Mouse (Mus musculus): ENCODE measurements around the gene Il31. TPM values are rescaled to one million over a fixed set of nuclear protein-coding genes. Genes with fewer than 3 reads are reported as not detected.
A peak's percentile ranks its signal among the peaks of the same experiment; 100 is the strongest.

The Il31 gene
- not detected in 2 replicates for polyA plus RNA-seq (2015; fragmentation: Nextera tagmentation; extraction: Ambion mirVana)

- H3K36me3 ChIP-seq (ENCODE audit: control insufficient read depth, insufficient read depth, low read length): no peaks in the 10 kb centered on the region; the same call in 1 of the 2 replicates
- no peak within 1 kb of the TSS for H3K27ac ChIP-seq (replicated peaks)
- 8% methylated on average over 25 of the region's 25 CpGs for WGBS
- H3K4me2 ChIP-seq (replicated peaks; ENCODE audit: low read depth): no peak within 1 kb of the TSS; the same call in 1 of the 2 replicates
- no peaks in the 10 kb centered on the region for H3K9me3 ChIP-seq (ENCODE audit: control insufficient read depth, low read length)
- ATAC-seq (ENCODE audit: low FRiP score, low TSS enrichment) (peak; percentile 38; the same call in 1 of the 2 replicates), DNase-seq (ENCODE audit: low spot score) (no peak)
- TF ChIP-seq CTCF (IDR thresholded peaks at IDR 0.05; ENCODE audit: low read depth): no peak
- TF ChIP-seq EP300 (optimal IDR thresholded peaks at IDR 0.05): no peak
- no peaks in the 10 kb centered on the region for H3K27me3 ChIP-seq (ENCODE audit: control insufficient read depth, insufficient read depth, low read length)
- no peak within 1 kb of the TSS for H3K4me3 ChIP-seq (ENCODE audit: low read depth, low read length)
- H3K9ac ChIP-seq (ENCODE audit: low read length): no peak within 1 kb of the TSS
- no peaks in the 10 kb centered on the region for H3K4me1 ChIP-seq (replicated peaks; ENCODE audit: control insufficient read depth, insufficient read depth)
Observed at GRCm38 (mm10) chr5:123489112-123489785, at the start of gene Il31, which contains the start of gene Lrrc43. Il31 (minus strand) TSS chr5:123489489. Lrrc43 (plus strand) TSS chr5:123489305.

- Histone ChIP-seq H3K4me1 (replicated peaks; ENCODE audit: control insufficient read depth, insufficient read depth) (no peaks in the 10 kb centered on the region), H3K9me3 (ENCODE audit: control insufficient read depth, low read length) (no peaks in the 10 kb centered on the region), H3K36me3 (ENCODE audit: control insufficient read depth, insufficient read depth, low read length) (peaks cover 27% of the 10 kb centered on the region), H3K9ac (ENCODE audit: low read length) (no peak overlapping the region), H3K27me3 (ENCODE audit: control insufficient read depth, insufficient read depth, low read length) (no peaks in the 10 kb centered on the region), H3K27ac (replicated peaks) (no peak overlapping the region), H3K4me3 (ENCODE audit: low read depth, low read length) (no peak overlapping the region), H3K4me2 (replicated peaks; ENCODE audit: low read depth) (no peak overlapping the region)
- WGBS: 96% methylated on average over 10 of the region's 10 CpGs
- TF ChIP-seq EP300 (optimal IDR thresholded peaks at IDR 0.05): no peak
- TF ChIP-seq CTCF (IDR thresholded peaks at IDR 0.05; ENCODE audit: low read depth): no peak
- DNase-seq (ENCODE audit: low spot score) (no peak), ATAC-seq (ENCODE audit: low FRiP score, low TSS enrichment) (no peak)
Observed at GRCm38 (mm10) chr5:123533801-123534200, 44.5 kb upstream of the Il31 start.

GRCm38 (mm10) chr5:123530056-123530455, 40.8 kb upstream of the Il31 start:
- ATAC-seq (ENCODE audit: low FRiP score, low TSS enrichment) (no peak), DNase-seq (ENCODE audit: low spot score) (no peak)
- H3K36me3 ChIP-seq (ENCODE audit: control insufficient read depth, insufficient read depth, low read length): peaks cover 25% of the 10 kb centered on the region
- H3K9me3 ChIP-seq (ENCODE audit: control insufficient read depth, low read length): no peaks in the 10 kb centered on the region
- H3K27me3 ChIP-seq (ENCODE audit: control insufficient read depth, insufficient read depth, low read length): no peaks in the 10 kb centered on the region
- no peak overlapping the region for H3K27ac ChIP-seq (replicated peaks)
- H3K4me2 ChIP-seq (replicated peaks; ENCODE audit: low read depth): no peak overlapping the region
- H3K4me1 ChIP-seq (replicated peaks; ENCODE audit: control insufficient read depth, insufficient read depth): no peaks in the 10 kb centered on the region
- TF ChIP-seq CTCF (IDR thresholded peaks at IDR 0.05; ENCODE audit: low read depth): no peak
- no peak for TF ChIP-seq EP300 (optimal IDR thresholded peaks at IDR 0.05)
- 86% methylated on average over 8 of the region's 8 CpGs for WGBS
- no peak overlapping the region for H3K9ac ChIP-seq (ENCODE audit: low read length)
- H3K4me3 ChIP-seq (ENCODE audit: low read depth, low read length): no peak overlapping the region

- H3K36me3 ChIP-seq (ENCODE audit: control insufficient read depth, insufficient read depth, low read length): peaks cover 22% of the 10 kb centered on the region
- no peaks in the 10 kb centered on the region for H3K27me3 ChIP-seq (ENCODE audit: control insufficient read depth, insufficient read depth, low read length)
- TF ChIP-seq CTCF (IDR thresholded peaks at IDR 0.05; ENCODE audit: low read depth) (no peak), EP300 (optimal IDR thresholded peaks at IDR 0.05) (no peak)
- no peak overlapping the region for H3K27ac ChIP-seq (replicated peaks)
- no peak overlapping the region for H3K4me3 ChIP-seq (ENCODE audit: low read depth, low read length)
- WGBS: 67% methylated on average over 7 of the region's 7 CpGs
- no peaks in the 10 kb centered on the region for H3K9me3 ChIP-seq (ENCODE audit: control insufficient read depth, low read length)
- no peak overlapping the region for H3K9ac ChIP-seq (ENCODE audit: low read length)
- 0 out of 2 replicates have a peak, but pooled peaks cover 2% of the 10 kb centered on the region for H3K4me1 ChIP-seq (replicated peaks; ENCODE audit: control insufficient read depth, insufficient read depth)
- ATAC-seq (ENCODE audit: low FRiP score, low TSS enrichment) (no peak), DNase-seq (ENCODE audit: low spot score) (no peak)
- no peak overlapping the region for H3K4me2 ChIP-seq (replicated peaks; ENCODE audit: low read depth)
Observed at GRCm38 (mm10) chr5:123528641-123529040, 39.4 kb upstream of the Il31 start.

GRCm38 (mm10) chr5:123525916-123526495, 36.7 kb upstream of the Il31 start:
- Histone ChIP-seq H3K4me1 (replicated peaks; ENCODE audit: control insufficient read depth, insufficient read depth) (0 out of 2 replicates have a peak, but pooled peaks cover 5% of the 10 kb centered on the region), H3K27me3 (ENCODE audit: control insufficient read depth, insufficient read depth, low read length) (no peaks in the 10 kb centered on the region), H3K9ac (ENCODE audit: low read length) (no peak overlapping the region), H3K4me2 (replicated peaks; ENCODE audit: low read depth) (no peak overlapping the region), H3K27ac (replicated peaks) (no peak overlapping the region), H3K9me3 (ENCODE audit: control insufficient read depth, low read length) (no peaks in the 10 kb centered on the region), H3K36me3 (ENCODE audit: control insufficient read depth, insufficient read depth, low read length) (peaks cover 7% of the 10 kb centered on the region; the same call in 1 of the 2 replicates), H3K4me3 (ENCODE audit: low read depth, low read length) (no peak overlapping the region)
- WGBS: 90% methylated on average over 9 of the region's 9 CpGs
- ATAC-seq (ENCODE audit: low FRiP score, low TSS enrichment): no peak
- TF ChIP-seq EP300 (optimal IDR thresholded peaks at IDR 0.05) (no peak), CTCF (IDR thresholded peaks at IDR 0.05; ENCODE audit: low read depth) (no peak)
- no peak for DNase-seq (ENCODE audit: low spot score)

- Histone ChIP-seq H3K4me3 (ENCODE audit: low read depth, low read length) (peak within 1 kb of the TSS; percentile 94), H3K9me3 (ENCODE audit: control insufficient read depth, low read length) (no peaks in the 10 kb centered on the region), H3K4me2 (replicated peaks; ENCODE audit: low read depth) (peak within 1 kb of the TSS; percentile 99), H3K27me3 (ENCODE audit: control insufficient read depth, insufficient read depth, low read length) (no peaks in the 10 kb centered on the region), H3K27ac (replicated peaks) (no peak within 1 kb of the TSS), H3K4me1 (replicated peaks; ENCODE audit: control insufficient read depth, insufficient read depth) (0 out of 2 replicates have a peak, but pooled peaks cover 5% of the 10 kb centered on the region), H3K9ac (ENCODE audit: low read length) (no peak within 1 kb of the TSS), H3K36me3 (ENCODE audit: control insufficient read depth, insufficient read depth, low read length) (0 out of 2 replicates have a peak, but pooled peaks cover 6% of the 10 kb centered on the region)
- ATAC-seq (ENCODE audit: low FRiP score, low TSS enrichment) (no peak), DNase-seq (ENCODE audit: low spot score) (no peak)
- no peak for TF ChIP-seq CTCF (IDR thresholded peaks at IDR 0.05; ENCODE audit: low read depth)
- TF ChIP-seq EP300 (optimal IDR thresholded peaks at IDR 0.05): no peak
- 86% methylated on average over 7 of the region's 7 CpGs for WGBS
Observed at GRCm38 (mm10) chr5:123525281-123525680, 36.0 kb upstream of the Il31 start, which contains the start of gene Gm49027. Gm49027 (minus strand) TSS chr5:123525488.
